Mouse (Mus musculus): Measurements from ENCODE around the gene Pik3r2. TPM values are rescaled to one million over a fixed set of nuclear protein-coding genes. Genes with fewer than 3 reads are reported as not detected.
A peak's percentile ranks its signal among the peaks of the same experiment; 100 is the strongest.

The Pik3r2 gene
- polyA plus RNA-seq, 1 experiment from 2014 or later, result 93.7 TPM

GRCm38 (mm10) chr8:70762118-70762517 lies 14.4 kb downstream of the Pik3r2 start:
- peaks cover 14% of the 10 kb centered on the region; the same call in 1 of the 2 replicates for H3K27me3 ChIP-seq
- H3K4me2 ChIP-seq, result no peak overlapping the region
- peaks cover 21% of the 10 kb centered on the region for H3K36me3 ChIP-seq
- WGBS, result 76% methylated on average over 1 of the region's 1 CpGs
- H3K27ac ChIP-seq (replicated peaks), result no peak overlapping the region
- no peak overlapping the region for H3K4me3 ChIP-seq
- H3K9ac ChIP-seq, result no peak overlapping the region
- no peaks in the 10 kb centered on the region for H3K9me3 ChIP-seq
- no peak for ATAC-seq (ENCODE audit: low read depth)
- peaks cover 55% of the 10 kb centered on the region for H3K4me1 ChIP-seq (replicated peaks)

DNA sequence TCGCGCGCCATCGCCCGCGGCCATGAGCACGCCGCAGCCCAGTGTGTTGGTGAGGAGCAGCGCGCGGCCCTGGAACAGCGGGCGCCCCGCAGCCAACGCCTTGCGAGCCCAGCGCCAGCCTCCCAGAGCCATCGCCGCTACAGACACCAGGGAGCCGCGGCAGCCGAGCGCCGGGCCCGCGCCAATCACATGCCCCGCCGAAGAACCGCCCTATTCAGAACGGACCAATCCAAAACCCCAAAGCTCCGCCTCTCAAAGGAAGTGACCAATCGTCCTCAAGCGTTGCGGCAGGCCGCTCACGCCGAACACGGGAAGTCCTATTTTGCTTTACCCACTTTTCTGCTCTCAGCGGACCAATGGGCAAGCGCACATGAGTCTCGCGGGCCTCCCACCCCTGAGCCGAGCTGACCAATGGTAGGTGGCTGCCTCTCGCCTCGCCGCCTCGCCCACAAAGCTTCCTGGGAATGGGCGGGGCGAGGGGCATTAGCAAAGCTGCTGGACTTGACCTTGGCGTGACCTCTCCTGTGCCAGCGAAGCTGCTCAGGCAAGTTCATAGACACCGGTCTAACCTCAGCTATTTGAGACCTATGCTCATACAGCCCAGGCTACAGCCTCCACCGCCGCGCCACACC lies 15.6 kb downstream of the Pik3r2 start, which contains the start of gene Mpv17l2:
Gene Mpv17l2 (minus strand): TSS at position 172 of the 632 bp plus-strand sequence.
- H3K36me3 ChIP-seq, result peaks cover 31% of the 10 kb centered on the region
- H3K4me2 ChIP-seq, result peak within 1 kb of the TSS; percentile 96
- peaks cover 56% of the 10 kb centered on the region for H3K4me1 ChIP-seq (replicated peaks)
- H3K4me3 ChIP-seq, result peak within 1 kb of the TSS; percentile 71
- H3K27ac ChIP-seq (replicated peaks), result peak within 1 kb of the TSS; percentile 86
- ATAC-seq (ENCODE audit: low read depth), result peak; percentile 94
- 0 out of 2 replicates have a peak, but pooled peaks cover 2% of the 10 kb centered on the region for H3K27me3 ChIP-seq
- no peaks in the 10 kb centered on the region for H3K9me3 ChIP-seq
- H3K9ac ChIP-seq, result peak within 1 kb of the TSS; percentile 92
- WGBS, result under 1% methylated on average over 55 of the region's 55 CpGs

GRCm38 (mm10) chr8:70760350-70760749 lies 16.2 kb downstream of the Pik3r2 start:
- peaks cover 58% of the 10 kb centered on the region for H3K4me1 ChIP-seq (replicated peaks)
- peaks cover 32% of the 10 kb centered on the region for H3K36me3 ChIP-seq
- peak overlapping the region; percentile 92 for H3K9ac ChIP-seq
- ATAC-seq (ENCODE audit: low read depth), result no peak
- WGBS, result under 1% methylated on average over 22 of the region's 22 CpGs
- peak overlapping the region; percentile 96 for H3K4me2 ChIP-seq
- peak overlapping the region; percentile 71 for H3K4me3 ChIP-seq
- peak overlapping the region; percentile 86 for H3K27ac ChIP-seq (replicated peaks)
- H3K9me3 ChIP-seq, result no peaks in the 10 kb centered on the region
- no peaks in the 10 kb centered on the region for H3K27me3 ChIP-seq

- Histone ChIP-seq H3K36me3 (peaks cover 32% of the 10 kb centered on the region), H3K9me3 (no peaks in the 10 kb centered on the region), H3K4me3 (peak overlapping the region; percentile 71; the same call in 1 of the 2 replicates), H3K9ac (0 out of 2 replicates have a peak overlapping the region, but pooled peaks have one; percentile 92), H3K4me1 (replicated peaks) (peaks cover 62% of the 10 kb centered on the region), H3K27me3 (no peaks in the 10 kb centered on the region), H3K27ac (replicated peaks) (peak overlapping the region; percentile 86), H3K4me2 (peak overlapping the region; percentile 96; the same call in 1 of the 2 replicates)
- 67% methylated on average over 19 of the region's 19 CpGs for WGBS
- ATAC-seq (ENCODE audit: low read depth), result no peak
Measured at GRCm38 (mm10) chr8:70758616-70759561, 17.6 kb downstream of the Pik3r2 start.

DNA sequence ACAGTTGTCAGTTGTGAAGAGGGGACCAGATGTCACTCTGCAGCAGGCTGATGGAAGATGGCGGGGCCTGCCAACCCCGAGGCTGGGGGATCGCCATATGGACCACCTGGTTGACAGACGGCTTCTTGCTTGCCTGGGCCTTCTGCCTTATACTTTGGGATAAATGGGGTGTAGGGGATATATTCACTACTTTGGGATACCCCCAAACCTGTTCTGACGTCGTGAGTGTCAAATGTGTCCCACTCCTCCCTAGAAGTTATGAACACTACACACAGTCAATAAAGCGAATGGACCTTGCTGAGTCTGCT lies 18.3 kb downstream of the Pik3r2 start:
- Histone ChIP-seq H3K4me2 (no peak overlapping the region), H3K9me3 (no peaks in the 10 kb centered on the region), H3K27ac (replicated peaks) (peak overlapping the region; percentile 46), H3K4me1 (replicated peaks) (peaks cover 64% of the 10 kb centered on the region), H3K36me3 (peaks cover 32% of the 10 kb centered on the region), H3K9ac (no peak overlapping the region), H3K4me3 (no peak overlapping the region), H3K27me3 (no peaks in the 10 kb centered on the region)
- 69% methylated on average over 7 of the region's 7 CpGs for WGBS
- no peak for ATAC-seq (ENCODE audit: low read depth)

- Histone ChIP-seq H3K27me3 (no peaks in the 10 kb centered on the region), H3K9me3 (no peaks in the 10 kb centered on the region), H3K4me1 (replicated peaks) (peaks cover 70% of the 10 kb centered on the region), H3K27ac (replicated peaks) (peak overlapping the region; percentile 46), H3K9ac (peak overlapping the region; percentile 55), H3K36me3 (peaks cover 32% of the 10 kb centered on the region), H3K4me3 (no peak overlapping the region), H3K4me2 (no peak overlapping the region)
- 61% methylated on average over 22 of the region's 22 CpGs for WGBS
- no peak for ATAC-seq (ENCODE audit: low read depth)
Measured at GRCm38 (mm10) chr8:70757523-70758307, 18.8 kb downstream of the Pik3r2 start.

DNA sequence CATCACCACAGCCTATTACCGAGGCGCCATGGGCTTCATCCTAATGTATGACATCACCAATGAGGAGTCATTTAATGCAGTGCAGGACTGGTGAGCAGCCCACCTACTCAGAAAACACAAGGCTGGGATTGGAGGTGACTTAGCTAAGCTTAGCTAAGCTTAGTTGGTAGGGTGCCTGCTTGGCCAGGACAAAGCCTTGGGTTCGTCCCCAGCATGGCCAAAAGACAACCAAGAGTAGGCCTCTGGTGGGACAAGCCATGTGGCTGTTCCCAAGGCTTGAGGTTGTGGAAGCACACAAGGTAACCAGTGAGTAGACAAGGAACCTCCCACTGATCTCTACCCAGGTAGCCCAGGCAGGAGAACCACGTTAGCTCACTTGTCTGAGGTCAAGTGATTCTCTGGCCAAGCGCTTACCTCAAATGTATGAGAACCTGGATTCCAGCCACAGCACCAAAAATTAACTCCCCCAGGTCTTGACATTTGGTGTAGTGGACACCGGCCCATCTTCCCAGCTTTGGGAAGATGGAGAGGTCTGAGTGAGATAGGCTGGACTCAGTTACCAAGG lies 20.0 kb downstream of the Pik3r2 start:
- Histone ChIP-seq H3K9me3 (no peaks in the 10 kb centered on the region), H3K9ac (0 out of 2 replicates have a peak overlapping the region, but pooled peaks have one; percentile 0), H3K4me1 (replicated peaks) (peaks cover 69% of the 10 kb centered on the region), H3K27ac (replicated peaks) (no peak overlapping the region), H3K4me2 (peak overlapping the region; percentile 93; the same call in 1 of the 2 replicates), H3K4me3 (no peak overlapping the region), H3K27me3 (no peaks in the 10 kb centered on the region), H3K36me3 (peaks cover 32% of the 10 kb centered on the region)
- no peak for ATAC-seq (ENCODE audit: low read depth)
- WGBS, result 90% methylated on average over 6 of the region's 6 CpGs

DNA sequence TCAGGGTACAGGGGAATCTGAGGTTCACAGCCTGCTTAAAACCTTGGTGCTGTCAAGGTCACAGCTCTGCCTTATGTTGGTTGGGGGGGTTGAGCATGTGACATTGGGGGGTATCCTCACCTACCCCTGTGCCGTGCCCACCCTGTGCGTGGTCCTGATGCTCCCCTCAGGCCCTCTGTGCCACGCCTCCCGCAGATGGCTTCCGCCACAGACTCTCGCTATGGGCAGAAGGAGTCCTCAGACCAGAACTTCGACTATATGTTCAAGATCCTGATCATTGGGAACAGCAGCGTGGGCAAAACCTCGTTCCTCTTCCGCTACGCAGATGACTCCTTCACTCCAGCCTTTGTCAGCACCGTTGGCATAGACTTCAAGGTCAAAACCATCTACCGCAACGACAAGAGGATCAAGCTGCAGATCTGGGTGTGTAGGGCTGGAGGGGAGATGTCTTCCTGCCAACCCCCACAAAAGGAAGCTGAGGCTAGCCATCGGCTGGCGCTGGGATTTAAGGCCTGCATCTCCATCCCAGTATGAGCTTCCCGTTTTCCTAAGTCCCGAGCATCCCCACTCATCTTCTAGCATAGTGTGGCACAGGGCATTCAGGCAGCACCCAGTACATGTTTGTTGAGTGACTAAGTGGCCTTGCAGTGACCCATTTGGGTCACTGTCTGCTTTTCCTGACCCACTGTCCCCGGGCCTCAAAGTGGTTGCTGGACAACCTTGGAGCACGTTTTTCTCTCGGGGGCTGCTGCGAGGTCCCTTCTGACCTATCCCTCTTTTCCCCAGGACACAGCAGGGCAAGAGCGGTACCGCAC lies 20.6 kb downstream of the Pik3r2 start:
- H3K4me1 ChIP-seq (replicated peaks), result peaks cover 65% of the 10 kb centered on the region

DNA sequence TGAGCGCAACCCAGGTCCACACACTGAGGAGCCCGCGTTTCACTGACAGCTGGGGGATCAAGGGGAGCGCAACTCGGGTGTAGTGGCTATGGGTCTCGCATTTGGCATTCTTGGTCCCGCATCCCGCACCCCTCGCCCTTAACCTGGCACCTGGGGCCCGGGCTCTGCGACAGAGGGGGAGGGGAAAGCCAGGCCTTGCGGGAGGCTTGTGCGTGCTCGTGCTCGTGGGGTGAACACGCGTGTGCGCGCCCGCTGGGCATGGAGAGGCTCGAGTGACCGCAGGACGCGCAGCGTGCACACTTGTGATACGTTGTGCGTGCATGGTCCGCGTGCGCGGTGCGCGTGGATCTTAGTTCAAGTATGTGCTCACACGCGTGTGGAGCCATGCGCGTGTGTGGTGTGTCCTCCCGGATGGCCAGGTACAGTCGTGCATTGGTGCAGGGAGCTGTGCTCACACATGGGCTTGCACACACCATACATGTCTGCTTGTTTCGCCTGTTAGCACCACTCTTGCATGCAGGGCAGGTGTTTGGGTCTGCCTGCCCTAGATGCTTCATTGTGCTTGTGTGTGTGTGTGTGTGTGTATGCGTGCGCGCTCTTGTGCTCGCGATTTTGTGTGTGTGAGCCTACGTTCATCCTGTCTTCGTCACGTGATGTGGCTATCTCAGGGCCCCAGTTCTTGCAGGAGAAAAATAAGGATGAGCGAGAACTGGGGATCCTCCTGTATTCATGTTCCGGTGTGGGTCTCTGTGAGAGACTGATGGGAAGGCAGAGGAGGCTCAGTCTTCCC lies 21.4 kb downstream of the Pik3r2 start:
- Histone ChIP-seq H3K4me1 (replicated peaks) (peaks cover 61% of the 10 kb centered on the region), H3K4me3 (peak overlapping the region; percentile 83), H3K36me3 (peaks cover 32% of the 10 kb centered on the region), H3K9me3 (no peaks in the 10 kb centered on the region), H3K9ac (peak overlapping the region; percentile 94), H3K4me2 (peak overlapping the region; percentile 93), H3K27me3 (0 out of 2 replicates have a peak, but pooled peaks cover 1% of the 10 kb centered on the region), H3K27ac (replicated peaks) (peak overlapping the region; percentile 98)
- 18% methylated on average over 50 of the region's 50 CpGs for WGBS
- ATAC-seq (ENCODE audit: low read depth), result peak; percentile 56

More for the DNA sequence above, 20.6 kb downstream of the Pik3r2 start:
- peak overlapping the region; percentile 93 for H3K4me2 ChIP-seq
- no peak for ATAC-seq (ENCODE audit: low read depth)
- H3K9ac ChIP-seq, result peak overlapping the region; percentile 94
- peak overlapping the region; percentile 98 for H3K27ac ChIP-seq (replicated peaks)
- no peaks in the 10 kb centered on the region for H3K27me3 ChIP-seq
- H3K4me3 ChIP-seq, result peak overlapping the region; percentile 83
- H3K36me3 ChIP-seq, result peaks cover 32% of the 10 kb centered on the region
- no peaks in the 10 kb centered on the region for H3K9me3 ChIP-seq
- WGBS, result 82% methylated on average over 24 of the region's 24 CpGs
